Mouse (Mus musculus) mouse trophoblast stem cell (cell line): ENCODE data around the gene Ildr2.

Experiments
- in situ Hi-C, 2 experiments: fragments of 300-500 bp; cut with MseI, MboI; formaldehyde crosslinking; loops; 2 replicates in 1 of 2; 3 replicates in 1 of 2; pipeline ENCODE4 v1.15.1; 2025

The Ildr2 gene

GRCm38 (mm10) chr1:166253898-166254894 is at the start of gene Ildr2:
Ildr2 (plus strand) TSS chr1:166254139.
- in situ Hi-C loops, result no loop called here

DNA sequence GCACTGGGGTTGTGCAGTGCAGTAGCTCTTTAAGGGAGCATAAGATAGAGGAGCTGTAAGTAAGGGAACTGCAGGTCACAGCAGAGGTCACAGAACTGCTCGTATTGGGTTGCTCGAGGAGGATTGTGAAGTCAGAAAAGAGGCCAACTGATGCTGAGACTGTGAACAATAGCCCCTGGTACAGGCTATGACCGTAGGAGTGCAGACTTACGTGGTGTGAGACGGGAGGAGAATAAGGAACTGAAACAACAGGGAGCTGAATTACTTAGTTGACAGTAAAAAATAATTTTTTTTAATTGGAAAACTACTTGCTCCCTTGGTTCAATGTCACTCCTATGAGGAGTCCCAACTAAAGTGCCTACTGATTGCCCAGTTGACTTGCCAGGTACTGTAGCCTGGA is 49.8 kb upstream of the Ildr2 start:
- in situ Hi-C loops, result no loop called here

- in situ Hi-C loops, result no loop called here
These were observed 48.8 kb upstream of the Ildr2 start for GRCm38 (mm10) chr1:166205159-166205558.

GRCm38 (mm10) chr1:166209371-166209770 is 44.6 kb upstream of the Ildr2 start:
- in situ Hi-C loops, result no loop called here

DNA sequence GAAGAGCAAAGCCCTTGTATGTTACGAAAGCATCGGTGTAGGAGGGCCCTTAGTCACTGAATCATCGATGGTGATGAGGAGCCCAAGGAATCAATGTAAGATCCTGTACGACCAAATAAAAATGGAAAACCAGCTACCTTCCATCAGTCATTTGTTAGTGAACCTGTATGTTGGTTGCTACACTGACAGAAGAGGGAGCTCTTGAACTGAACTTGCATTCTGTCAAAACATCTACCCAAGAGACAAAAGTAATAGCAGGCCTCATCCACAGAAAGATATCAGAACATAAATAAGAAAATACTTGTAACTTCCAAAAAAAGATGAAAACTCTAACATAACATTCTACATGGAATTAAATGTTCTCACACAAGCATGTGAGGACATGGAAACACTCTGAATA is 39.8 kb upstream of the Ildr2 start:
- in situ Hi-C loops, result no loop called here

DNA sequence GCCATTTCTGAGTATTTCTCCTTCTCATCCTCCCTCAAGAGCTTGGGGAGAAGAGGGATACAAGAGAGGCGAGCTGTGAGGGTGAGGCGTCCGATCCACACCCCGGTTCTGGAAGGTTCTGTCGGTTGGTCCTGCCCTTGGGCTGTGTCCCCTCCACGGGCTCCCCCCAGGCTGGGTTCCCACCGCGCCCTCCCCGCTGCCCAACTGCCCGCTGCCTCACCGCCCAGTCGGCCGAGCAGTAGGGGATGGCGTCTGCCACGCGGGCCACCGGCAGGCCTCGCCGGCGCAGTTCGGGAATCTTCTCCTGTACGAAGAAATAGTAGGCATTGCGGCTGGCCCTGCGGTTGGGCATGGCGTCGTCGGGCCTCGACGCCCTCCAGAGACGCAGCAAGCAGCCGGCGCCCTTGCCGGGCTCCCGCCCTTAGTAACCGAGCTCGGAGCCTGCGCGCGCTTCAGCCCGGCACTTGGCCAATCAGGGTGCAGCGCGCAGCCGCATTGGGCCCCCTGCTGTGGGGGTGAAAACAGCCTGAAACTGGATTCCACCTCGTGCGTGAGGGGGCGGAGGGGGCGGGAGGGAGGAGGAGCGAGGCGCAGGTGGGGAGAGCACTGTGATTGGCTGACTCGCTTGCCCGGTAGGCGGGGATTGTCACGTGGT is 15.5 kb upstream of the Ildr2 start, which contains the start of gene Mael:
Gene Mael (minus strand): TSS at position 433 of the 655 bp plus-strand sequence.
- in situ Hi-C loops, result no loop called here

DNA sequence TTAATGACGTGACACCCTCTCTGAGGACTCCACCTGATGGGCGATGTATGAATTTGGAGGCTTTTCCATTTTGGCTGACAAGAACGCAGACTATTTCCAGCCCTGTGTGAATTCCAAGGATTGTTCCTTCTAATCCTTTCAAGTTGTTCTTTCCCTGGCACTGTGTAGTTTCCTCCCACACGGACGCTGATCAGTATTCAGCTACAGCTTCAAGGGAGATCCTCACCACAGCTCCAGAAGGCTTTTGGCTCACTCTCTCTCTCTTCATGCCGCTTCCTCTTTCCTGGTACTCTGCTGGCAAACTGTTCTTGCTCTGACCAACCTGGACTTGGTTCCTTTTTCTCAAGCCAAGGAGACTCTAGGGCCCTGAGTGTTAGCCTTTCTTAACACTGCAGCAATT is 9.7 kb upstream of the Ildr2 start:
- in situ Hi-C loops, result no loop called here

DNA sequence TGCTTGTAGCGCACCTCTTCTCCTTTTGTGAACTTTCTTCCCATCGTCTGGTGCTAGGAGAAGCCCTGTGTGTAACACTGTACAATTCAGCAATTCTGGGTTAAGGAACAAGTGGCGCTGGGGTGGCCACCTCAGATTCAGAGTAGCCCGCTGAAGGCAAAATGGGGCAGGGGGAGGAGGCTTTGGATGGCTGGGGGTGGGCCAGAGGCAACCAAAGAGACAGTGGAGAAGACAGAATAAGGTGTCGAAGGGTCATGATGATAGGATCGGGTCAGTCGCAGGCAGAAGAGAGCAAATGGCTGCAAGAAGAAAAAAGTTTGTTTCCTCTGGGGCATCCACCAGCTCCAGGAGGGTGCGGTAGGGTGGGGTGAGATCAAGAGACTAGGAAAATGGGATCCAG is 1.2 kb downstream of the Ildr2 start:
- in situ Hi-C loops, result no loop called here

GRCm38 (mm10) chr1:166255651-166256050 is 1.7 kb downstream of the Ildr2 start:
- in situ Hi-C loops, result no loop called here

- in situ Hi-C loops, result no loop called here
These were observed 2.4 kb downstream of the Ildr2 start for GRCm38 (mm10) chr1:166256302-166256701.

DNA sequence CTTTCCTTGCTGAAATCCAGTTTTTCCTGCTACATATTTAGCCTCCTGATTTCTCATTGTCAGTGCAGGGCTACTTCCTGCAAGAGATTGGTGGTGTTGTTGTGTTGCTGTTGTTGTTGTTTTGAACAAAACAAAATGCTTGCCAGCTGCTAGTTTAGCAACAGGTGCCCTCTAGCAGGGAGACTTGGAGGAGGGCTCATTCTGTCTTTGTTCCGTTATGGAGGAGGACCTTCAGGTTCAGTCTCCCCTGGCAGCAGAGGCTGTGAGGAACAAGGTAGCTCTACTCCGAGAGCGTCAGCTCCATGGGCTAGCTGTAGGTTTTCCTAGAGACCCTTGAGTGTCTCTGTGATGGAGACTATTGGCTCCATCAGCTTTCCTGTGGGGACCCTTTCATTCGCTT is 3.0 kb downstream of the Ildr2 start:
- in situ Hi-C loops, result no loop called here

- in situ Hi-C loops, result no loop called here
These were observed 5.6 kb downstream of the Ildr2 start for GRCm38 (mm10) chr1:166259526-166259925.

- in situ Hi-C loops, result no loop called here
These were observed 12.2 kb downstream of the Ildr2 start for GRCm38 (mm10) chr1:166266001-166266705.

- in situ Hi-C loops, result no loop called here
These were observed 13.0 kb downstream of the Ildr2 start for GRCm38 (mm10) chr1:166266918-166267317.

DNA sequence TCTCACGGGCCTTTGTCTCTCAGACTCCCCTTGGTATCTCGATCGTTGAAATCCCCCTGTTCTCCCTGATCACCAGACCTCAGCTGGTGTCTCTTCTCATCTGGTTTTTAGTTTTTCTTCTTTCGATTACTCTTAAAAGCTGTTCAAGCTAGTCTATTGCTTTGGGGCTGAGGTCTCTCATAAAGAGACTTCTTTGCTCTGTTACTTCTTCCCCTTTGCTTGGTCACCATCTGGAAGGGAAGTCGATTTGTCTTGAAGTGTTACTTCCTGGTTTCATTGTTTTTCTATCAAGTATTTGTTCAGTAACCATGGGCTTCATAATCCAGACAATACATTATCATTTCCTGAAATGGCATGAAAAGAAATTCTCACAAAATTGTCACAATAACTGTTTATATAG is 14.3 kb downstream of the Ildr2 start:
- in situ Hi-C loops, result no loop called here

DNA sequence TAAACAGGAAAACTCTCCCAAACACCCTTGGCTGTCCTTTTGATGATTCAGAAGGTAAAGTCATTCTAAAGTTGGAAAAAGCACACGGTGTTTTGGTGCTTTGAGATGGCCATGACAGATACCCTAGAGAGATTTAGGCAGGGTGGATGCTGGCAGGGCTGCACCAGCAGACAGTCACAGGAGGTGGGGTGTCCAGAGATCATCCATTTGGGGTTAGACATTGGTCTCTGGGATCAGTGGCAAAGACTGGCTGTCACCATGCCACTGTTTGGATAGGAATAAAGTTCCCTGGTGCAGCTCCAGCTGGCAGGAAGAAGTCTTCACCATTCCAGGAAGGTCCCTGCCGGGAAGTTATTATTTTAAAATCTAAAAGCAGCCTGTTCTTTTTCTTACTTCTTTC is 24.8 kb downstream of the Ildr2 start:
- in situ Hi-C loops, result no loop called here

GRCm38 (mm10) chr1:166279580-166280206 is 25.8 kb downstream of the Ildr2 start:
- in situ Hi-C loops, result no loop called here

GRCm38 (mm10) chr1:166280566-166280965 is 26.6 kb downstream of the Ildr2 start:
- in situ Hi-C loops, result no loop called here

DNA sequence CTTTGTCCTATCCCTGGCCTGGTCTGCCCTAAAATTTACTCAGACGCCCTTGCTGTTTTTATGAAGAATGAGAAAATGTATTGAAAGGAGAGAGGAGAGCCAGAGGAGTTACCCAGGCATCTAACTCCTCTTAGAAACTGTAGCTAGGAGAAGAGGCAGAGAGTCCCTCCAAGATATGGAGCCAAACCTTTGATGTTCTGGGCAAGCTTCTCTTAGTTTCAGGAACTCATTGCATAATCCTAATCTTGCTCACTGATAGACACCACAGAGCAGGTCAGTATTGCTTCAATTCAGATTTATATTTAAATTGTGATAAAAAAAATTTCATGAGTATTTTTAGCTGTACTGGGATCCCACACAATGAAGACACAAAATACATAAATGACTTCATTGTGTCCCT is 27.3 kb downstream of the Ildr2 start:
- in situ Hi-C loops, result no loop called here

DNA sequence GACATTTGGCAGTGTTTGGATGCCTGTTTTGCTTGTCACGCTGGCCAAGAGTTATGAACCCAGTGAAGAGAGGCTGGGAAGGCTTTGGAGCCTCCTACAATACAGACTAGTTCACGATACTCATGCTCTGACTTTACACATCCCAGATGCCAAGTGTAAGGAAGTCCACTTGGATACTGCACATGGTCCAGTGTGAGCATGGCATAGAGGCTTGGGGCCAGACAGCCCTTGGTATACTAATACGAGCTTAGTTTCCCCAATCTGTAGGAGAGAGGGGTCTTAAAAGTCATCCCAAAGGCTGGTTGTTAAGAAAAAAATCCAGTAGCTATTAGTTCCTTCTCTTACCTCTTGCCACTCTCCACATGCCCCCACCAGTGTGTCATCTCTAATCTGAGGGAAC is 27.9 kb downstream of the Ildr2 start:
- in situ Hi-C loops, result no loop called here

DNA sequence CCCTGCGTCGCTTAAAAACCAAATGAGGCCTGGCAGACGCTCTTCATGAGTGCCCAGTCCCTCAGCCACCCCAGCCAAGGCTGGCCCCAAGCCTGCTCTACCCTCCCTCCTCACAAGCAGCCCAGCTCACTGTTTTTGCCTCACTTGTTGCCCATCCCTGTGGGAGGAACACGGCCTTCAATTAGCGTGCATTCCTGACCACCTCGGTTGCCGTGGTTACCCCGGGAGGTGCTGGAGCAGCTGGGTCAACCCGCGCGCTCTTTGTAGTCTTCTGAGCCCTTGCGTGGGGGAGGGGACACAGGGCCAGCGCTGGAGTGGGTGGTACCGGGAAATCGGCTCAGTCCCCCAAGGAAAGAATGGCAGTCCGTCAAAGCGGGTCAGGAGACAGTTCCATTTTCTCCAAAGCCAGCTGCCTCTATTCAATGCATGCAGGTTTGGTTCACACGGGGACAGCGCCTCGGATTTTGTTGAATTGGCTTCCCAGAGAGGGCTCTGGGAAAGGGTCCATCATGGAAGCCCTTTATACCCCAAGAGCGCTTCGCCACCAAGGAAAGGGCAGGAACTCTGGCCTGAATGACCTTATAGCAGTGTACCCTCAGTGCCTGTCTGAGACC is 28.8 kb downstream of the Ildr2 start:
- in situ Hi-C loops, result no loop called here
